Mouse (Mus musculus) granulocyte monocyte progenitor cell, adult 5-6 weeks (primary cell): ENCODE results near the gene Coro2a. TPM values are rescaled to one million over a fixed set of nuclear protein-coding genes. Genes with fewer than 3 reads are reported as not detected.
"Not testable (repeated sequence)": the region's sequence is repeated elsewhere in the genome, so short reads cannot be mapped to it uniquely, and the experiment has no call there.

Experiments used
- ATAC-seq: replicated peaks from 2 replicates; pipeline ENCODE4 v1.8.0; 2016; ENCODE audit warnings: mild to moderate bottlenecking, moderate TSS enrichment, inconsistent platforms; ENCODE audit not compliant: poor library complexity, severe bottlenecking
- total RNA-seq, 2 experiments: library from RNA; stranded (forward) in 1 of 2; stranded (reverse) in 1 of 2; fragments of 200-712, 200-1000 nt in 1 of 2; fragments of >200 nt in 1 of 2; fragmentation: Nextera tagmentation in 1 of 2; gene quantifications; 2 replicates each; pipeline ENCODE4 v1.2.3; 2014 to 2017

Gene Coro2a
- total RNA-seq, 2 experiments from 2014 or later: 28.4 to 73.0 TPM

- ATAC-seq: no peak
Measured at GRCm38 (mm10) chr4:46586473-46586872, 15.5 kb downstream of the Coro2a start.

GRCm38 (mm10) chr4:46585811-46586190, 16.2 kb downstream of the Coro2a start:
- ATAC-seq: peak; percentile 34; the same call in 1 of the 2 replicates

- ATAC-seq: no peak
Measured at GRCm38 (mm10) chr4:46585041-46585810, 16.8 kb downstream of the Coro2a start.

- ATAC-seq: not testable (repeated sequence)
Measured at GRCm38 (mm10) chr4:46584536-46584935, 17.5 kb downstream of the Coro2a start.

- peak; percentile 47; the same call in 1 of the 2 replicates for ATAC-seq
Measured at GRCm38 (mm10) chr4:46584084-46584483, 17.9 kb downstream of the Coro2a start.

GRCm38 (mm10) chr4:46582024-46582423, 20.0 kb downstream of the Coro2a start:
- not testable (repeated sequence) for ATAC-seq

- not testable (repeated sequence) for ATAC-seq
Measured at GRCm38 (mm10) chr4:46581577-46581976, 20.4 kb downstream of the Coro2a start.

GRCm38 (mm10) chr4:46580799-46581243, 21.2 kb downstream of the Coro2a start:
- not testable (repeated sequence) for ATAC-seq

GRCm38 (mm10) chr4:46578796-46579346, 23.1 kb downstream of the Coro2a start:
- ATAC-seq: not testable (repeated sequence)

GRCm38 (mm10) chr4:46578228-46578627, 23.8 kb downstream of the Coro2a start:
- no peak for ATAC-seq

GRCm38 (mm10) chr4:46575509-46576284, 26.3 kb downstream of the Coro2a start:
- ATAC-seq: peak; percentile 45; the same call in 1 of the 2 replicates

GRCm38 (mm10) chr4:46574841-46575240, 27.2 kb downstream of the Coro2a start:
- peak; percentile 59; the same call in 1 of the 2 replicates for ATAC-seq

GRCm38 (mm10) chr4:46574024-46574753, 27.8 kb downstream of the Coro2a start:
- peak; percentile 20; the same call in 1 of the 2 replicates for ATAC-seq

GRCm38 (mm10) chr4:46572616-46573015, 29.4 kb downstream of the Coro2a start:
- ATAC-seq: no peak

GRCm38 (mm10) chr4:46571744-46572143, 30.3 kb downstream of the Coro2a start:
- no peak for ATAC-seq

- no peak for ATAC-seq
Measured at GRCm38 (mm10) chr4:46569671-46570070, 32.3 kb downstream of the Coro2a start.

- ATAC-seq: no peak
Measured at GRCm38 (mm10) chr4:46568169-46568568, 33.8 kb downstream of the Coro2a start.

GRCm38 (mm10) chr4:46566931-46567671, 34.9 kb downstream of the Coro2a start:
- ATAC-seq: no peak

- ATAC-seq: peak; percentile 32
Measured at GRCm38 (mm10) chr4:46565393-46565955, 36.5 kb downstream of the Coro2a start.
